Mouse (Mus musculus) heart, adult 11 months (tissue): ENCODE data around the gene Prep.

Experiments used
- DNase-seq: peaks from one replicate; pipeline ENCODE4 v3.0.0; 2022

Prep gene

GRCm38 (mm10) chr10:45066931-45067308 is at the start of gene Prep:
Gene Prep, plus strand, starts transcription at chr10:45067203.
- peak; percentile 99 for DNase-seq

DNA sequence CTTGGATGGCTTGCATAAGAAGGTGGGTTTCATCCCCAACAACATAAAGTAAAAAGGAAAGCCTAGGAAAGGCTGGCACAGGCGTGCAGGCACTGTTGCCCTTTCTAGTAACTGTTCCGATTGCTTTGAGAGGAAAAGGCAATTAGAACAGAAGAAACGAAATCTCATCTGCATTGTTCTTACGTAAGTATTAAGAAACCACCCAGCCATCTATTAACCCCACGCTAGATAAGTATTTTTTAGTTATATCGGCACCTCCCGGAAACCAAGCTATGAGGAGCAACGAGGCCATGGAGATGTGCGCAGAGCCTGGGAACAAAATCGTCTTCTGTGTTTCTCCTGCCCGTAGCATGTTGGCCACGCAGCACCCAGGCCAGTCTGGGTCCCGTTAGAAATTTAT is 49.7 kb upstream of the Prep start:
- no peak for DNase-seq

GRCm38 (mm10) chr10:45017851-45018250 is 49.2 kb upstream of the Prep start:
- DNase-seq = no peak

DNA sequence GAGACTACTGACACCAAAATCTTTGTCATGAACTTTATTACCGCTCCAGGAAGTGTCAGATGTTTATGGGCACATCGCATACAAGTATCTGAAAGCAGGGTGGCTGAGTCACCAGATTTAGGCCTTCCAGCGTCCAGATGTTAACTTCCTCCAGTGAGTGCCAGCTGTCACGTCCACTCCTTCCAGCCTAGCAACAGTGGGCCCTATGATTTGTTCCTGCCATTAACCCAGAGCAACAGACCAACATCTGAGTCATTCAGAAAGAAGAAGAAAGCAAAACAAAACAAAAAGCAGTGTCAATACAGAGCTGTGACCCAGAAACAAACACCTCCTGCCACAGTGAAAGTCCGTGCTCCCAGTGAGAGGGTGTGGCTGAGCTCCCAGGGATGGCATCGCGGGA is 47.6 kb upstream of the Prep start:
- peak; percentile 95 for DNase-seq

DNA sequence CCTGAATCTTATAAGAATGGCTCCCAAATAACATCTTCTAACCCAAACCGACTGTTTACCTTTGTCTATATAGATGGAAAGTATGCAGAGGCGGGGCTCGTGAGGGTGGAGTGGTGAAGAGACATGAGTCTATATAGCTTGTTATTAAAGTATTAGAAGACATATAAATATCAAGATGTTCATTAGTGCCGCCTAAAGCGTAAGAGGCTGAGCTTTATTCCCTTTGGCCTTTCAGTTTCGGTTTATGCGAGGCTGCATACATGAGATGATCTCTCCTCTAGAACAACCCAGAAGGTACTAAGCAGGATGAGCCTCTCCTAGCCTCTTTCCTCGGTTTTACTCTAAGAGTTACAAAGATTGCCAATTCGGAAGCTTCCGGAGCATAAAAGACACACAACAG is 47.2 kb upstream of the Prep start:
- DNase-seq = no peak

GRCm38 (mm10) chr10:45020291-45020690 is 46.7 kb upstream of the Prep start:
- no peak for DNase-seq

DNA sequence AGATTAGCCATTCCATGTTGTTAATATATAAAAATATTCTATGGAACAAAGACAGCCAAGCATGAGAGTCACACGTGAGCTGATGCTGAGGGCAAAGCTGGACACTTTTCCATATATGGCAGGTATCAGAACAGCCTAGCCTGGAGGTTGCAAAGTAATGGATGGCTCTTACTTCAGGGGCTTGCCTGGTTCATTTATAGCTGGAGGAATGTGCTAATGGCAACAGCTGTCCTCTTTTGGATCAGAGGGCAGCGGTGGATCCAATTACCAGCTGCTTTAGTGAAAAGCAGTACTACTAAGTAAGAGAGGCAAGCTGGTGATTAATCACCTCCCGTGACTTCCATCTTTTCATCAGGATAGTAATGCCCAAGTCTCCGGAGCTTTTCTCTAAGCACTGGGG is 41.8 kb upstream of the Prep start:
- DNase-seq = no peak

DNA sequence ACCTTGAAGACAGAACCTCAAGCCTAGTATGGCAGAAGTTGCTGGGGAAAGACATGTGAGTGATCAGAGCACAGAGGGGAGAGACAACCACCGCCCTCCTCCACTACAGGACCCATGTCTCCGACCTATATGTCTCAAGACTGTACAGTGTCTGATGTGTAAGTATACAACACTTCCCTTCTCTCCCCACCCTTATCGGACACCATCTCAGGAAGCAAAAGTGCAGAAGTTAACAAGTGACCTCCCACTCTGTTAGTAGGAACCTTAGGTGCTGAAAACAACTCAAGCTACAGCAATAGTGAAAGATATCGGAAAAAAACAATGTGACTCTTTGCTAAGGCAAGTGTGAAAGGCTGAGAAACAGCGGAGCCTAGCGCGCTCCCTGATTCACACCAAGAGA is 40.1 kb upstream of the Prep start:
- no peak for DNase-seq

DNA sequence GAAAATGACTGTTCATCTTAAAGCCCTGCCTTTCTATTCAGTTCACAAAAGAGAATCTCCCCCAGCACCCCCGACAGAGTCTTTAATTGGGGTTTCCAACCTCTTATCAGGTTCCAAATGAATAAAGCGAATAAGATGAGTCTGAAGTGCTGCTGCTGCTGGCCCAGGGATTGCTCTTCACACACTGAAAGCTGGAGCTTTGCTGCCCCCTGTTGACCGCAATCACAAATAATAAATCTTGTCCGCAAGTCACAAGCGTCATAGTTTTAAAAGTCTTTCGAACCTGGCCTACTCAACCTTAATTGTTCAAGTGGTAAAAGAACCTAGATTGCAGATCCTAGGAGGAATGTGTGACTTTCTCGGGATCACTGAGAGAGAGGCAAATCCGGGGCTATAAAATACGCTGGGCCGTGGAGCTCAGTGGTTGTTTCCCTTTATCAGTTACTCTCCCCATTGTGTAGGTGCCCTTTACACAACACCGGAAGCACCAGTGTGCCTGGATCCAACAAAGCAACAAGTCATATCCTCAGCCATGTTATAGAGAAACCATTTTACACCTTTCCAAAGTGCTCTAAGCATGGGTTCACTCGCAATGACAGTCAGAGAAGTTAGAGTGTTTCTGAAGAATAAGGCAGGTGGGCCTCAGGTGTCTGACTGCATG is 21.6 kb upstream of the Prep start:
- DNase-seq = no peak

- no peak for DNase-seq
These were observed 18.8 kb upstream of the Prep start for GRCm38 (mm10) chr10:45048158-45048557.

DNA sequence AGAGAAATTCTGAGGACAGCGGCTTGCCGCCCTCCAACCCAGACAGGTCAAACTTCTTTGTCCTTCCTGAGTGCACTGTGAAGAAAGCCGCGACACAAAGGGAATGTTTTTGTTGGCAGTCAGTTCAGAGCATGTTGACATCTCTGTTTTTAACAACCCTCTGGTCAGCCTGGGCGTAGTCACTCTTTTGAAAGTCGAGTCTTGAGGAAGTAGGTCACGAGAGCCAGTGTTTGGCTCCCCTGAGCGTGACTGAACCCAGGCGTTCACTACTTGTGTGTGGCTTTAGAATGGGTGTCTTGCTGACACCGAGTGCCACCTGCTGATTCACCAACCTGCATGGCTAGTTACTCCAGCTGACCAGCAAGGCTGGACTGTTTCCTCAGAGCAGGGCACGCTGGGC is 18.4 kb upstream of the Prep start:
- peak; percentile 97 for DNase-seq

- DNase-seq = peak; percentile 94
These were observed 15.8 kb upstream of the Prep start for GRCm38 (mm10) chr10:45051125-45051744.

DNA sequence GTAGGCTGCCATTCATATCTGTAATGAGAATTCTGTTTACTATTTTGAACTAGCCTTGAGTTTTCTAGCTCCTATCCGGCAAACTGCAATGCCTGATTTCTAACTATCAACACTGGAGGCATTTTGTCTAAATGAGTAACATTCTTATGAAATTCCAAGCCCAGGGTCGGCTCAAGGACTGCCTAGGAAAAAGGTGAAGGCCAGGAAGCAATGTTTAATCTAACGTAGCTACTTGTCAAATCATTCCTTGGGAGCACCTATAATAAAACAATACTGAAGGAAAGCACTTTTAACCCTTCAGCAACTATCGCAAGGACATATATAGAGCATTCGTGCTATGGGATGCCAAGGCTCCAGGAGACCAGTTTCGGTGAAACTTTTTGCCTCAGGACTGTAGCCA is 8.6 kb upstream of the Prep start:
- DNase-seq = peak; percentile 66

DNA sequence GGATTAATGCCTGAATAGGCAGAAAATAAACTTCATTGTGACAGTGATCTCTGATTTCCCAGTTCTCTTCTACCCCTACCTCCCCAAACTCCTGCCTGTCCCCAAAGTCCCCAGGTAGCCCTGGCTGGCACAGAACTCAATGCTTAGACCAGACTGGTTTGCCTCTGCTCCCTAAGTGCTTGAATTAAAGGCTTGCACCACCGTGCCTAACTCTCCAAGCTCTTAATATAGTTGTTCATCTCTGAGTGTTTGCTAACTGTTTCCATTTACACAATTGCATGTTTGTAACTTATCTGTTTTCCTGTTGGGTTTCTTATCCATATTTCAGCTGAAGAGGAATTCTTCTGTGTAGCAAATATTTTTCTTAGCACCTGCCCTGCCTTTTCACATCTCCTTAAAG is 6.2 kb upstream of the Prep start:
- DNase-seq = peak; percentile 45

- DNase-seq = peak; percentile 83
These were observed 672 bp upstream of the Prep start for GRCm38 (mm10) chr10:45066131-45066930.

DNA sequence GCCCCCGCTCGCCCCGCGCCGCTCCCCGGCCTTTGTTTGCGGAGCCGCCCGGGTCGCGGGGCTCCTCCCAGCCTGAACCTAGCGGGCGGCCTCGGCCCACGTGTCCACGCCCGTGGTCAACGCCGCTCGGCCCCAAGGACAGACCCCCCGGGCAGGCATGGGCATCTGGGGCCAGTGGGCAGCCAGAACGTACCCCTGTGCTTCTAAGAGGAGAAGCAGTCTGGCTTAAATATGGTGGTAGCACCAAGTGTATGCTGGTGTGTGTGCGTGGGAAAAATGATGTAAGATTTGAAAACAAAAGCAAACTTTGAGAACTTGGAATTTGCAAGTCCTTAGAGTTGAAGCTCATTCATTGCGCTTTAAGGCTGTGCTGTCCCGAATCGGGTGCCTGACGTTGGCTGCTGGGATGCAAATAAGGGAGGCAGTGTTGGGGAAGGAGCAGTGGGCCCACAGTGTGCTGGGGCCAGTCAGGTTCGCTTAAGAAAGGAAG is 478 bp downstream of the Prep start:
- no peak for DNase-seq

DNA sequence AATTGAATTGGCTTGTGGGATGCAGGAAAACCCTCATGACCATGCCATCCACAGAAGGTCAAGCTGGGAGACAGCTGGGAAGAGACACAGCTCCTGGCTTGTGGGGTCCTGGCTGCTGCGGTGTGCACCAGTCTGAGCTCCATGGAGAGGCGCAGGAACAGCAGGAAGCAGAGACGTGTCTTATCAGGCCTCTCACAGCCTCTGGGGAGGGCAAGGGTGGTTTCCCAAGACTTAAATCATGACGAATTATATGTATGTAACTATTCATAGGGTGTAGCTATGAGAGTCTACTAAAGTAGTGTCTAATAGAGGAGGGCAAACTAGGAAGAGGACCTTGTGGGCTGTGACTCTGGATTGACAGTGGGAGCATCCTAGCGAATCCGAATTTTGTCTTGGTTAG is 2.6 kb downstream of the Prep start:
- DNase-seq = peak; percentile 52

DNA sequence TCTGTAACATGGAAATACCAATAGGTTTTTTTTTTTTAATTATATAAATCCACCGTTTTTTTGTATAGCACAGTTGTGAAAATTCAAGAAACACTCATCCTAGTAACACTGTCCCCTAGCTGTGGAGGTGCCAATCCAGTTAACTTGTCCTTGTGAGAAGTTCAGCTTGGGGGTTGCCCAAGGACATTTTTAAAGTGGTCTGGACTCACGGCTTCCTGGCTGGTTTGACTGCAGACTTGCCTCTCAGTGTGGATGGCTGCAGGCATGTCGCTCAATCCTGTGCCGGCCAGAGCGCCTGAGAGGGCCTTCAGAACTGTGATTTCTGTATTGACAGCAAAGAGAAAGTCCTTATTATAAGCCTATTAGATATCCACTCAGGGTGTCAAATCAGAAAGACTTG is 3.4 kb downstream of the Prep start:
- peak; percentile 91 for DNase-seq

- peak; percentile 73 for DNase-seq
These were observed 4.2 kb downstream of the Prep start for GRCm38 (mm10) chr10:45070929-45071813.

DNA sequence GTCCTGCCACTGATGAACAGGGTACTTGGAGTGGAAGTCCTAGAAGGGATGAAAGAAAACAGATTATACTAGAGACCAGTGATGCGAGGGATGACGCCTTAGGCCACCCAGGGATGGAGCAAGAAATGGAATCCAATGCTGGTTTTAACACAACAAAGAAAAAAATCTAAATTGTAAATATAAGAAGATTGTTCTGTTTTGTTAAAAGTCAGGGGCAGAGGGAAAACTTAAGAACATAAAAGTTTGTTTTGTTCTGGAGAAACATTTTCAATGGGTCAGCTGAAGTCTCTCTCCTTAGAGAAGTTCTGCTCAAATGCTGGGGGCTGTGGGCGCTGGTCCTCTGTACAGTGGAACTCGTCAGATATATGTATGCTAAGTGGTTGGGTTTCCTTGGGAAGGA is 5.3 kb downstream of the Prep start:
- DNase-seq = peak; percentile 56

DNA sequence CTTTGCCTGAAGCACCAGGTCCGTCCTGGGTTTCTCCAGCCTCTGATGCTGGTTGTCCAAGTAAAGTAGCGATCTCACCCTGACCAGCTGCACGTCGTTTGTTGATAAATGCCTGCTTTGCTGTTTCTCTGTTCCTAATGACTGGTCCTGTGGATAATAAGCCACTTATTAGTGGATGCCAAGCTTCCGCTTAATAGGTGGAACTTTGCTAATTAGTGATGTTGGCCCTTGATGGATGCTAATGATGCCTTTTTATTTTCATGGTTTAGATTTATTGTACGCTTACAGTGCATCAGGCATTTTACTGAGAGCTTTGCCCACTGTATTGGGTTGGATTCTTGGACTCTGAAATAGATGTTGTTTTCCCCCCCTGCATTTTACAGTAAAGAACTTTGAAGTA is 7.5 kb downstream of the Prep start:
- DNase-seq = no peak

DNA sequence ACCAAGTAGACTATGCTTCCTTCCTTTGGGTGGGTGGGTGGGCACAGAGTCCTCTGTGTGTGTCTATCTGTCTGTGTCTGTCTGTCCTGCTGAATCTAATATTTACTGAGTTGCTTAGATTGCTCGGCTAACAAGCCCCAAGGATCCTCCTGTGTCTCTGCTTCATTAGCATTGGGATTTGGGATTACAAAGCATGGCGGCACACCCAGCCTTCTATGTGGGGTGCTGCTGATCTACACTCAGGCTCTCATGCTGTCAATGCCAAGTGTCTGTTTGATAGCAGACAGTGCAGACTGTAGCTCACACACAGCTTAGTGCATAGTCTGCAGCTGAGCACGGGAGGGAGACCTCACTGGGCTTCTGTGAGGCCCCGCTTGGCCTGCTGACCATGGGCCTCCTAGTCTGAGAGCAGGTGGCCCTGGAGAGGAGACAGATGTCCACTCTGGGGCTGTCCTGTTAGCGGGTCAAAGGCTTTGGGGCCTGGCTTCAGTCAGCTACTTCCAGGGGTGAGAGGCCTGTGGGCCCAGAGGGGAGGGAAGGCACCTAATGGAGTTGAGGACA is 8.6 kb downstream of the Prep start:
- peak; percentile 75 for DNase-seq

DNA sequence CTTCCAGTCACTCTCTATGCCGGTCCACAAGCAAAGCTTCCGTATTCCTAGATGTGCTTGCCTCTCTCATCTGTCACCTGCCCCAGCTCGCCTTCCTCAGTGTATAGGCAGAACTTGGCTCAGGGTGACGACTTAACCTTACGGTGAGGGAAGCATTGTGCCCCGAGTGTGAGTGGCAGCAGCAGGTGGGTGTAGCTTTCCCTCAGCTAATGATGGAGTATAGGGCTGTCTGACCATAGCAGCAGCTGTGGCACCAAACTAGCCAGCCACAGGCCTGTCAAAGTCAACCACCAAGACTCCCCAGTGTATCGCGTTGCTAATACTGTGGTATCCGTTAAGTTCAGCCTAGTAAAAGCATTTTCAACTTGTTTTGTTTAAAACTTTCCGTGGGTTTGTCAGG is 9.6 kb downstream of the Prep start:
- DNase-seq = no peak
